Mouse (Mus musculus) kidney, adult 2 months (tissue): ENCODE measurements at regions not wholly inside any gene's neighbourhood (a gene's known extent, or its start where the extent isn't known, plus 50 kb on each side); places are given as distances from the start of the nearest gene placed in this dataset.

Experiments
- CTCF ChIP-seq: fragments of 200-500 bp; conservative IDR thresholded peaks from 2 replicates; pipeline ENCODE4 v1.5.1; 2011; ENCODE audit warnings: low read depth, mild to moderate bottlenecking, control low read depth, low read length, moderate library complexity, mixed read lengths; ENCODE audit not compliant: insufficient read depth, insufficient read length
- POLR2A ChIP-seq: fragments of 200-500 bp; IDR thresholded peaks from one replicate; pipeline ENCODE4 v1.6.1; 2011; ENCODE audit warnings: low read depth, low read length, control low read depth

DNA sequence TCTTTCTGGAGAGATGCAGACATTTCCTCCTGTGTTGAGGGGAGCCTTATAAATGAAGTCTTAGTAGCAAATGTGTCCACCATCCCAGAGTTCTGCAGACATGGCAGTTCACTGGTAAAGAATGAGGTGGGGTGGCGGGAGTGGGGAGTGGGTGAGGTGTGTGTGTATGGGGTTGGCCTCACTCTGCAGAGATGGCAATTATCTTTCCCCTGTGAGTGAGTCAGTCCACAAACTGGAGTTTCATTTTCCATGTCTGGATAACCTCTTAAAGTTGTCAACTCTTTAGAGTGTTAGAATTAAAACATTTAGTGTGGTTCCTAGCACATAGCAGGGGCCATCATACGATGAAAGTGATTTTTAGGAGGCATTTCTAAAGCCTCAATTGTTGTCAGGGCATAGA lies 117.1 kb upstream of the 9330182O14Rik start:
- TF ChIP-seq CTCF (no peak), POLR2A (no peak)
